Mouse (Mus musculus) E14TG2a.4 (cell line): ENCODE measurements at regions not wholly inside any gene's neighbourhood (a gene's known extent, or its start where the extent isn't known, plus 50 kb on each side); places are given as distances from the start of the nearest gene placed in this dataset.

Source experiments
- H3K27me3 ChIP-seq: 2 replicates; pipeline ENCODE4 v1.6.1; 2014; ENCODE audit warnings: low read length, control low read depth; ENCODE audit not compliant: insufficient read depth
- H3K36me3 ChIP-seq: 2 replicates; pipeline ENCODE4 v1.6.1; 2014; ENCODE audit warnings: low read length, control low read depth; ENCODE audit not compliant: insufficient read depth
- H3K4me1 ChIP-seq: replicated peaks from 2 replicates; pipeline ENCODE4 v1.6.1; 2014; ENCODE audit warnings: low read depth, low read length, control low read depth
- H3K4me3 ChIP-seq: replicated peaks from 2 replicates; pipeline ENCODE4 v1.5.1; 2014; ENCODE audit warnings: mild to moderate bottlenecking, low read length
- H3K9me3 ChIP-seq: 2 replicates; pipeline ENCODE4 v1.6.1; 2014; ENCODE audit warnings: low read length, control low read depth
- CTCF ChIP-seq: conservative IDR thresholded peaks from 2 replicates; pipeline ENCODE4 v1.5.1; 2014; ENCODE audit warnings: low read length
- NANOG ChIP-seq: IDR thresholded peaks from 2 replicates; pipeline ENCODE4 v1.6.1; 2014; ENCODE audit warnings: borderline replicate concordance, low read length, mixed read lengths
- POU5F1 ChIP-seq: IDR thresholded peaks from 2 replicates; pipeline ENCODE4 v1.6.1; 2014; ENCODE audit warnings: low read length, borderline replicate concordance

DNA sequence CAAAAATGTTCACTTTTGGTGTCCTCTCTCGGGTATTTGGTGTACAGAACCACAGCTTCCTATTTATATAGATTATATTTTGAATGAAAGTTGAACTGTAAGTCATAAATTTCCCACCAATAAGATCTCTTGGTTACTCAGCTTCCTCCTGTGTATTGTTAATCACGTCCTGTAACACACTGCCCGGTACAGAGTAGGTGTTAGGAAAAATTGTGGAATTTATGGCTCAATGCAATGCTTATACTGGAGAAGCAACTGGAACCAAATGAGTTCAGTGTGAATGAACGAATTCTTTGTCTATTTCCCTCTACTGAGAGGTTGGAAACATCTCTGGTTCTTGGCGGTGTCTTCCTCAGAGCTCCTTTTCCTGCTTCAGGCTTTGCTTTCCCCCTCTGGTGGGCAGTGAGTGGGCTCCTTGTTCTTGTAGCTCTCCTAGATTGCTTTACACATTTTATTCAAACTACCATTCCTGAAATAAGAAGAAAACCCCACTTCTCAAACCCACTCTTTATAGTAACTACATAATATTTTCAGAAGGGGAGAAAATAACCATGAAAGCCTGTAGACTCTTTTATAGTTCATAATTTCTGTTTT lies 264.4 kb downstream of the D3Ertd751e start:
- H3K4me1 ChIP-seq = no peaks in the 10 kb centered on the region

DNA sequence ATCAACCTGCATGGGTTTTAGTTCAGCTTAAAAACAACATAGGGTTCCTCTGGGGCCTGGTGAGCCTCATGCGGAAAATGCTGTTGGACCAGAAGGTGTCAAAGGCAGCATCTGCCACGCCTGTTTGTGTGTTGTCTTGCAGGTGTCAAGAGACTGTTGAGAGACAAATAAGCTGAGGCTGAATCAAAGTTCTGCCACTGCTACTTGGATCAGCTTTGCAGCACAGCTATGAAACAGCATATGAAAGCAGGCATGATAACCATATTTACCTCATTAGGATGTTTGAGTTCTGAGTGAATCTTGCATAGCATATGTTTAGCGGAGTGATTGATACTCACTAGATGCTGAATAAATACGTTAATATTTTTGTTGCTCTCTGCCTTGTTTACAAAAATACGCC lies 280.8 kb downstream of the D3Ertd751e start:
- Histone ChIP-seq H3K36me3 (no peaks in the 10 kb centered on the region), H3K4me3 (no peak overlapping the region), H3K4me1 (no peaks in the 10 kb centered on the region), H3K9me3 (no peaks in the 10 kb centered on the region), H3K27me3 (no peaks in the 10 kb centered on the region)
- TF ChIP-seq CTCF (no peak), NANOG (no peak), POU5F1 (no peak)

More for the DNA sequence above, 264.4 kb downstream of the D3Ertd751e start:
- H3K36me3 ChIP-seq = no peaks in the 10 kb centered on the region
- no peaks in the 10 kb centered on the region for H3K9me3 ChIP-seq
- H3K27me3 ChIP-seq = no peaks in the 10 kb centered on the region
- no peak overlapping the region for H3K4me3 ChIP-seq
- TF ChIP-seq CTCF (no peak), POU5F1 (no peak), NANOG (no peak)

DNA sequence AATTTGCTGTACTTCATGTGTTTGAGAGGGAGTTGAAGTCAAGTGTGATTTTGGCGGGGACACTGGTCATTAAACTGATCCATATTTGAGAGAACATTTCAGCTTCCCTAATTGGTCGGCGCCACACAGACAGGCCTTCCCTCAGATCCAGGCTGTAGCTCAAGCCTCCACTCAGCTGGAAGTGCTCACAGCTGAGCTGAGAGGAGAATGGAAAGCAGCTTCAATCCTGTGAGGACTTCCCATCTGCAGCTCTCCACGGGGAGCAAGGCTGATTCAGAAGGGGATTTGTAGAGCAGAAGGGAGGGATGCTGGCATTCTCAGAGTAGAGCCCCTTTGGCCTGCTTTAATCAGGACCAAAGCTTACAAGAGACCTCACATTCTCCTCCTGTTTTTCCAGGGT lies 297.2 kb downstream of the D3Ertd751e start:
- no peaks in the 10 kb centered on the region for H3K36me3 ChIP-seq
- H3K9me3 ChIP-seq = no peaks in the 10 kb centered on the region
- no peaks in the 10 kb centered on the region for H3K27me3 ChIP-seq
- H3K4me1 ChIP-seq = no peaks in the 10 kb centered on the region
- TF ChIP-seq NANOG (no peak), POU5F1 (no peak), CTCF (no peak)
- H3K4me3 ChIP-seq = no peak overlapping the region

DNA sequence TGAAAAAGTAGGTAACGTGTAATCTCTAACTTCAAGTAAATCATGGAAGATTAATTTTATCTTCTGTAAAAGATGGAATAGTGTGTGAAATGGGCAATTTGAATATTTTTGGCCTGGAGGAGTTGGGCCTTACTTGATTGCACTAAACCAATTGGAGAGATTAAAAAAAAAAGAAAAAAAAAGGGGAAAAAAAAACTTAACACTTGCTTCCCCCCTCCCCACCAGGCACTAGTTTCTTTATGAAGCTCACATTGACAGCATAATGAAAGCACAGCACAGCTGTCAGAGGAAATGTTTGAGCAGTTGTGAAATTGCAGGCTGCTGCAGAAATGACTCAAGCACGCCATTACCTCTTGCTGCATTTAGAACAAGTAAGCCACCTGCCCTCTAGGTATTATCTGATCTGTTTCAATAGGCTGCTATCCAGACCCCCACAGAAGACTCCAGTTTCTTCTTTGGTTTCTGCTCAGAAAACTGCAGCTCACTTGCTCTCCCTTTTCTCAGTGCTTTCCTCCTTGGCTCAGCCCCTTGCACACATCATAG lies 297.9 kb downstream of the D3Ertd751e start:
- no peak overlapping the region for H3K4me3 ChIP-seq
- no peaks in the 10 kb centered on the region for H3K27me3 ChIP-seq
- H3K36me3 ChIP-seq = no peaks in the 10 kb centered on the region
- no peaks in the 10 kb centered on the region for H3K4me1 ChIP-seq
- TF ChIP-seq NANOG = no peak
- TF ChIP-seq POU5F1 = no peak
- no peak for TF ChIP-seq CTCF
- H3K9me3 ChIP-seq = no peaks in the 10 kb centered on the region

DNA sequence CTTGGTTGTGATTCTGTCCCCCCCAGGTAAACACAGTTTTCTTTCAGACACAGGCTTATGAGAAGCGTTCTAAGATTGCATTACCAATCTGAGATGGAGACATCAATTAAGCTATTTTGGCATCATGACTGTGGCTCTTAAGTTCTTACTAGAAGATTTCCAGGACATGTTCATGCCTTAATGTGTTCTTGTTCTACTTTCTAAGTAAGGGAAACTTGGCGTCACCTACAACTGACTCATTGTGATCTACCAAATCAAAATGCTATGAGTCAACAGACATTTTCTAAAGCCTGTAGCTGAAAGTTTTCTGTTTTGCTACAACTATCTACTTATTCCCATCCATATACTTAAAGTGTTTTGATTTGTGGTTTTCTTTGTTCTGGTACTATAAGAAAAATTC lies 298.5 kb downstream of the D3Ertd751e start:
- Histone ChIP-seq H3K4me3 (no peak overlapping the region), H3K4me1 (no peaks in the 10 kb centered on the region), H3K36me3 (no peaks in the 10 kb centered on the region), H3K9me3 (no peaks in the 10 kb centered on the region), H3K27me3 (no peaks in the 10 kb centered on the region)
- TF ChIP-seq NANOG (no peak), POU5F1 (no peak), CTCF (no peak)

DNA sequence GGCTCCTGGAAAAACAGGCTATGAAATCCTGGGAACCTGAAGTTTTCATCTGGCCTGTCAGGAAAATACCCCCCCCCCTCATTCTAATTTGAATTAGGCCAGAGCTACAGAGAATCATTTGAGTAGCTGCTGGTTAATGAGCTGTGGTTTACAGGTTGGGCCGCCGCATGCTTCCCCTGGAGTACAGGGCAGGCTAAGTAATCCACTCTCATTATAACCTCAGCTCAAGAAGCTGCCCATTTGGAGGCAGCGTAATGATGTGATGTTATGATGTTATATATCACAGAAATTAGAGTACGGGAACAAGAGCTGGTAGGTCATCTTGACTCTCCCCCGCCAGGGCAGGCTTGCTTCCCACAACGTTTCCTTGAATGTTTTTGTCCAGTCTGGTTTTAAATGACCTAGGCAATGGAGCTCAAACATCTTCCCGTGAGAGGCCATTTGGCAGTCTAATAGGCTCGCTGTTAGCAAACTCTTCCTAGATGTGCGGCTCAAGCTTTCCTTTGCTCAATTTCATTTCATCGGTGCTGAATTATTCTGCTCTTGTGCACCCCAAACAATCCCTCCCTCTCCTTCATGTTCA lies 315.0 kb downstream of the D3Ertd751e start:
- H3K27me3 ChIP-seq = 0 out of 2 replicates have a peak, but pooled peaks cover 4% of the 10 kb centered on the region
- TF ChIP-seq CTCF (no peak), NANOG (no peak), POU5F1 (no peak)
- H3K36me3 ChIP-seq = no peaks in the 10 kb centered on the region
- H3K9me3 ChIP-seq = no peaks in the 10 kb centered on the region
- no peaks in the 10 kb centered on the region for H3K4me1 ChIP-seq
- H3K4me3 ChIP-seq = no peak overlapping the region

DNA sequence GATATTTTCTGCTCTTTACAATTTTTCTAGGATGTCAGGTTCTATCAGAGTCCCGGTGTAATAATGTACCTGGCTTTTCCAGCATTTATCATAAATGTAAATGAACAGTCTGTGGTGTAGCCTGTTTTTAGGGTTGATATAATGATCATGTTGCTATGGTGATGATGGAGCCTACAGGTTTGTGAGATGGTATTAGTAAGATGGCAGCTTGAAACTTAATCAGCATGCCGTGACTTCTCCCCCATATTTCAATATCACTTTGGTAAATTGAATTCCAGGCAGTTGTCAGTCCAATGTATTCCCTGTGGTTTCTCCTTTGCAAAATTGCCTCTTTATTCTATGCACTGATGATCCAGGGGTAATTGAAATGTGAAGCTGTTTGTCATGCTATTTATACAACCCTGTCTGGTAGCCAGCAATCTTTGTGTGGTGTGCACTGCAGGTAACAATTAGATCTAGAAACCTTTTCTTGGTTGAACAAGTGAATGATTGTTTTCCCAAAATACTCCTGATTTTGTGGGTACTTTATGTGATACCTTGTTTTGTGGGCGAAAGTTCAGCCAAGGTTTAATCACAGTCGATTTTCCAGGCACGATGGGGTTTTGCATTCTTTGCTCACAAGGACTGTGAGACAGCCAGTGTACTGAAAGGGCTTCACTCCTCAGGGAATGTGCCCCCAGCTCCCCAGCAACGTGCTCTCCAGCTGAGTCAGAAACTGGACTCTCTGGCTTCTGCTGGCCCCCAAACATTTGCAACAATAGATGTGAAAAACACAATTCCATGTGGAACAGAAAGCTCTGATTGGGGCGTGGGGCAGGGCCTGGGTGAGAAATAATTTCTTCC lies 322.9 kb downstream of the D3Ertd751e start:
- Histone ChIP-seq H3K27me3 (no peaks in the 10 kb centered on the region), H3K36me3 (no peaks in the 10 kb centered on the region), H3K9me3 (no peaks in the 10 kb centered on the region), H3K4me1 (no peaks in the 10 kb centered on the region), H3K4me3 (no peak overlapping the region)
- TF ChIP-seq CTCF (no peak), NANOG (no peak), POU5F1 (no peak)

DNA sequence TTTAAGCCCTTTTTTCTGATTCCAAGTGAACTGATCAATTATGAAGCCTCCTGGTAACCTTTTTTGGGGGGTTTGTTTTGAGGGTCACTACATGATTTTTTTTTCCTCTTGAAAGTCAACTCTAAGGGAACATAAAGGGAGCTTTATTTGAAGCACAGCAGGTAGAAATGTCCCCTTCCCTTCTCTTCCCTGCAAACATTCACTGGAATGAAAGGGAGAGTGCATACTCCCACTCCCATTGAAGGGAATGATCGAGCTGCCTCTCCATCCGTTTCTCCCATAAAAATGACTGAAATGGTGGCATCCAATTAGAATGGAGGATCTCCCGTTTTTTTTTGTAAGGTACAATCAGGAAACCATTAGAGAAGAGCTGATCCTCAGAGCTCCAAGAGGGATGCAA lies 323.6 kb downstream of the D3Ertd751e start:
- Histone ChIP-seq H3K27me3 (no peaks in the 10 kb centered on the region), H3K9me3 (no peaks in the 10 kb centered on the region), H3K4me1 (no peaks in the 10 kb centered on the region), H3K4me3 (no peak overlapping the region), H3K36me3 (no peaks in the 10 kb centered on the region)
- TF ChIP-seq NANOG (no peak), POU5F1 (no peak), CTCF (no peak)
